Mouse (Mus musculus): Measurements from ENCODE around the gene Bcl2a1d. TPM values are rescaled to one million over a fixed set of nuclear protein-coding genes. Genes with fewer than 3 reads are reported as not detected.

The Bcl2a1d gene
- 13.6 TPM for polyA plus RNA-seq (2014; fragmentation: Illumina TruSeq; extraction: RNeasy Lipid Tissue Mini Kit (QIAGEN cat#74804); ENCODE audit: low replicate concordance)

DNA sequence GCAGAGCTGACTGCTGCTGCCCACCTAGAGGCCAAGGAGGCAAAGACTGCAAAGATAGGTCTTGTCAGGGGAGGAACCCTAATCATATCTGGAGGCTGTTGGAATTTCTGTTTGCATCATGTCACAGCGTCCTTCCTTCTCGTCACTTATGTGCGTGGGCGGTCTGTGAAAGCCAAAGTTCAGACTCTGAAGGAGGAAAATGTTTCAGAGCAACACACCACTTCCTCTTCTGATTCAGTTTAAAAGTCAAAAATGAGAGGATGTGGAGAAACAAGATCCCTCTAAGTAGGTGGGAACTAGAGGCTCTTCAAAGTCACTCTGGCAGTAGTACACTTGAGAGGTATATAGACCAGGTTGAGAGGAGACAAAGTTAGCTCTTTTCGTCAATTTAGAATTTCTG lies at the start of gene Bcl2a1d:
TSS of gene Bcl2a1d (minus strand) at position 187 of the 400 bp plus-strand sequence.

DNA sequence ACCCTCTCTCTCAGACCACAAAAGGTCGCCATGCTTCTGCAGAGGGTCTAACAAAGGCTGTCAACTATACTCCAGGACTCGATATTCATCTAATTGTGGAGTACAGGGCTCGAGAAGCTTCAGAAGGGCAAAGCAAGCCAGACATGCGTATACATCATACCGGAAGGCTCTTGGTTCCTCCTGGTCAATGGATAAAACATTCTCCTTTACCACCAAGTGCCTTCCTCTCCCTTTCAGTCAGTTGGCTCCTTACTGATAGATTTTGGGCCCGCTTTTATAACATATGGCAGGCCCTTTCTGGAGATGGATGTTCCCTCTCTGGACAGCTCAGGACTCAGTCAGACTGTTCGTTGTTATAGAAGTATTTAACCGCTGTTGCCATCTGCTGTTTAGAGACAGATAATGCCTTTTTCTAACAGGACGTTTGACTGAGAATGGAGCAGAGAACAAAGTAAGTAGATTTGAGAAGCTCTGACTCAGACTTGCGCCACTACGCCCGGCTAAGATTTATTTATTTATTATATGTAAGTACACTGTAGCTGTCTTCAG lies 11.7 kb downstream of the Bcl2a1d start, which contains the start of gene Mthfsl:
TSS of gene Mthfsl (minus strand) at position 308 of the 549 bp plus-strand sequence.

Other genes with a start within 250 kb of the Bcl2a1d start
- 185 TPM for gene Syncrip, start 249.3 kb downstream of the Bcl2a1d start, polyA plus RNA-seq (2014; fragmentation: Illumina TruSeq; extraction: RNeasy Lipid Tissue Mini Kit (QIAGEN cat#74804); ENCODE audit: low replicate concordance)
- 15.0 TPM for gene Zfp949, start 183.9 kb downstream of the Bcl2a1d start, polyA plus RNA-seq (2014; fragmentation: Illumina TruSeq; extraction: RNeasy Lipid Tissue Mini Kit (QIAGEN cat#74804); ENCODE audit: low replicate concordance)
- gene Trim43a, start 151.0 kb downstream of the Bcl2a1d start, polyA plus RNA-seq (2014; fragmentation: Illumina TruSeq; extraction: RNeasy Lipid Tissue Mini Kit (QIAGEN cat#74804); ENCODE audit: low replicate concordance), result not detected
- gene Mthfsl, start 11.6 kb downstream of the Bcl2a1d start, polyA plus RNA-seq (2014; fragmentation: Illumina TruSeq; extraction: RNeasy Lipid Tissue Mini Kit (QIAGEN cat#74804); ENCODE audit: low replicate concordance), result 44.0 TPM
- not detected for gene Trim43c, start 107.2 kb upstream of the Bcl2a1d start, polyA plus RNA-seq (2014; fragmentation: Illumina TruSeq; extraction: RNeasy Lipid Tissue Mini Kit (QIAGEN cat#74804); ENCODE audit: low replicate concordance)
- gene Bcl2a1a, start 225.0 kb upstream of the Bcl2a1d start, polyA plus RNA-seq (2014; fragmentation: Illumina TruSeq; extraction: RNeasy Lipid Tissue Mini Kit (QIAGEN cat#74804); ENCODE audit: low replicate concordance), result 11.1 TPM

Data from small intestine, adult 10 weeks (tissue).